Mouse (Mus musculus) common myeloid progenitor, adult 5-6 weeks (primary cell): ENCODE measurements around the gene Gm14698. TPM values are rescaled to one million over a fixed set of nuclear protein-coding genes. Genes with fewer than 3 reads are reported as not detected.
"Not testable (repeated sequence)": the region's sequence is repeated elsewhere in the genome, so short reads cannot be mapped to it uniquely, and the experiment has no call there.

Experiments used
- ATAC-seq: replicated peaks from 2 replicates; pipeline ENCODE4 v1.8.0; 2016; ENCODE audit warnings: low read depth, mild to moderate bottlenecking, moderate TSS enrichment, inconsistent platforms; ENCODE audit not compliant: poor library complexity, severe bottlenecking
- total RNA-seq: library from RNA; stranded (forward); fragments of 200-1000, 187-1606 nt; gene quantifications from 2 replicates; pipeline ENCODE4 v1.2.3, GENCODE M21; 2017

Gene Gm14698
- 5.1 and 10.0 TPM in 2 replicates for total RNA-seq

- ATAC-seq = peak; percentile 90
These were observed at the start of gene Gm14698 for GRCm38 (mm10) chrX:68821059-68821458. TSS of gene Gm14698 (plus strand) at chrX:68821093.

GRCm38 (mm10) chrX:68820449-68820848, 444 bp upstream of the Gm14698 start:
- not testable (repeated sequence) for ATAC-seq

GRCm38 (mm10) chrX:68839548-68840444, 18.9 kb downstream of the Gm14698 start:
- no peak for ATAC-seq

GRCm38 (mm10) chrX:68865145-68865544, 44.3 kb downstream of the Gm14698 start:
- no peak for ATAC-seq

Other genes starting within 250 kb of the Gm14698 start
- gene Fmr1, start 142.6 kb upstream of the Gm14698 start, total RNA-seq = 93.8 and 111 TPM in 2 replicates
- gene Fmr1nb, start 59.3 kb upstream of the Gm14698 start, total RNA-seq = not detected in 2 replicates
- gene Gm6812, start 72.0 kb downstream of the Gm14698 start, total RNA-seq = not detected in 2 replicates